Mouse (Mus musculus): Measurements from ENCODE around the gene Olfr1535. TPM values are rescaled to one million over a fixed set of nuclear protein-coding genes. Genes with fewer than 3 reads are reported as not detected.

Olfr1535 gene
- polyA plus RNA-seq (2015; fragmentation: Nextera tagmentation; extraction: Ambion mirVana): not detected in 2 replicates

GRCm38 (mm10) chr13:21559793-21560192, at the start of gene Olfr1535:
Gene Olfr1535 (minus strand): TSS chr13:21559893.
- Histone ChIP-seq H3K9ac (ENCODE audit: low read depth, low read length) (no peak within 1 kb of the TSS), H3K4me2 (ENCODE audit: low read depth, low read length) (no peak within 1 kb of the TSS), H3K9me3 (ENCODE audit: control insufficient read depth, low read length) (no peaks in the 10 kb centered on the region), H3K27me3 (replicated peaks; ENCODE audit: control insufficient read depth, insufficient read depth, low read length) (no peaks in the 10 kb centered on the region), H3K4me1 (ENCODE audit: control insufficient read depth, insufficient read depth, low read length) (no peaks in the 10 kb centered on the region), H3K36me3 (ENCODE audit: control insufficient read depth, insufficient read depth, low read length) (no peaks in the 10 kb centered on the region), H3K4me3 (ENCODE audit: low read length) (no peak within 1 kb of the TSS), H3K27ac (ENCODE audit: low read length) (no peak within 1 kb of the TSS)
- 52% methylated on average over 1 of the region's 1 CpGs for WGBS
- no peak for ATAC-seq

GRCm38 (mm10) chr13:21591618-21592017, 31.9 kb upstream of the Olfr1535 start:
- Histone ChIP-seq H3K9ac (ENCODE audit: low read depth, low read length) (no peak overlapping the region), H3K27ac (ENCODE audit: low read length) (no peak overlapping the region), H3K9me3 (ENCODE audit: control insufficient read depth, low read length) (no peaks in the 10 kb centered on the region), H3K4me1 (ENCODE audit: control insufficient read depth, insufficient read depth, low read length) (no peaks in the 10 kb centered on the region), H3K36me3 (ENCODE audit: control insufficient read depth, insufficient read depth, low read length) (no peaks in the 10 kb centered on the region), H3K27me3 (replicated peaks; ENCODE audit: control insufficient read depth, insufficient read depth, low read length) (no peaks in the 10 kb centered on the region), H3K4me3 (ENCODE audit: low read length) (no peak overlapping the region), H3K4me2 (ENCODE audit: low read depth, low read length) (no peak overlapping the region)
- ATAC-seq: no peak
- 67% methylated on average over 2 of the region's 2 CpGs for WGBS

GRCm38 (mm10) chr13:21581659-21582058, 22.0 kb upstream of the Olfr1535 start, which contains the start of gene Olfr1364:
Gene Olfr1364 (minus strand): TSS chr13:21581759.
- H3K4me3 ChIP-seq (ENCODE audit: low read length): no peak within 1 kb of the TSS
- H3K9ac ChIP-seq (ENCODE audit: low read depth, low read length): no peak within 1 kb of the TSS
- ATAC-seq: no peak
- H3K4me1 ChIP-seq (ENCODE audit: control insufficient read depth, insufficient read depth, low read length): no peaks in the 10 kb centered on the region
- no peaks in the 10 kb centered on the region for H3K9me3 ChIP-seq (ENCODE audit: control insufficient read depth, low read length)
- H3K4me2 ChIP-seq (ENCODE audit: low read depth, low read length): no peak within 1 kb of the TSS
- no peaks in the 10 kb centered on the region for H3K27me3 ChIP-seq (replicated peaks; ENCODE audit: control insufficient read depth, insufficient read depth, low read length)
- 91% methylated on average over 2 of the region's 2 CpGs for WGBS
- H3K27ac ChIP-seq (ENCODE audit: low read length): no peak within 1 kb of the TSS
- no peaks in the 10 kb centered on the region for H3K36me3 ChIP-seq (ENCODE audit: control insufficient read depth, insufficient read depth, low read length)

DNA sequence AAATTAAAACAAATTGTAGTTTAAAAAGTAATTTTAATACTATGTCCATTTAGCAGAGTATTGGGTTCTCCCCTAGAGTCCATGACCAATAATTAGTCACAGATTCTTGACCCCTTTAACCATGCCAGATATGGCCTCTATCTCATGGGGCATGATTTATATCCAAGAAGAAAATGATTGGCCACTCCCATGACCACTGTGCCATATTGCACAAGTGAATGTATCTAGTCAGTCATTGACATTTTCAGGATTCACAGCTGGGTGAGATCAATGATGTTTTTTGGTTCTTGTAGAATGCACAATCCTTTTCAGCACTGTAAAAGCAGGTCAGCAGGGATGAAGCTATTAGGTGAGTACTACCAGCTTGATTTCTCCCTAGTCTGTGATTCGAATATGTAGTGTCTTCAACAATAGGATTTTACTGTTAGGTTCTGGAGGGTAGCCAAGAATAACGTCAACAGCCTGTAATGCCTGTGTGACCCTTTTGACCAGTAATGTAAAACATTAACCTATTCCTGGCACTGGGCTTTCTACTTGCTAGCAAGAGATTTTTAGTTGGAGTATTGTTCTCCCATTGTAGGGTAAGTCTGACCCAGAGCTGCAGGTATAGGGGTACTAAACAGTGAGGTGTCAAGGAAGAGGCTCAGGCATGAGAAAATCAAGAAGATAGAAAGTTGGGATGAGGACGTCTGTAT, 9.1 kb downstream of the Olfr1535 start:
- Histone ChIP-seq H3K4me3 (ENCODE audit: low read length) (no peak overlapping the region), H3K27ac (ENCODE audit: low read length) (no peak overlapping the region), H3K4me1 (ENCODE audit: control insufficient read depth, insufficient read depth, low read length) (no peaks in the 10 kb centered on the region), H3K4me2 (ENCODE audit: low read depth, low read length) (no peak overlapping the region), H3K9ac (ENCODE audit: low read depth, low read length) (no peak overlapping the region), H3K27me3 (replicated peaks; ENCODE audit: control insufficient read depth, insufficient read depth, low read length) (no peaks in the 10 kb centered on the region), H3K9me3 (ENCODE audit: control insufficient read depth, low read length) (no peaks in the 10 kb centered on the region), H3K36me3 (ENCODE audit: control insufficient read depth, insufficient read depth, low read length) (no peaks in the 10 kb centered on the region)
- no peak for ATAC-seq
- WGBS: 42% methylated on average over 3 of the region's 3 CpGs

DNA sequence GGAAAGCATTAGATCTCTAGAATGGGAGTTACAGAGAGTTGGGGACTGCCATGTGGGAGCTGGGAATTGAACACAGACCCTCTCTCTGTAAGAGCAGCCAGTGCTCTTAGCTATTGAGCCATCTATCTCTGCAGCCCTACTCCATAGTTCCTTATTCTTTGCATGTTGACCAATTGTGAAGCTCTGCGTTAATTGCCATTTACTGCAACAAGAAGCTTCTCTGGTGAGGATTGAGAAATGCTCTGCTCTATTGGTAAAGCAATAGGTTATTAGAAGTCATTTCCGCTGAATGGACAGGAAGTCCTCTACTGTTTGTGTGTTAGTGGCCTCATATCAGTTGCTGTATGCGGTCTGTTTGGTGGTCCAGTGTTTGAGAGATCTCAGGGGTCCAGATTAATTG, 10.2 kb downstream of the Olfr1535 start:
- Histone ChIP-seq H3K4me2 (ENCODE audit: low read depth, low read length) (no peak overlapping the region), H3K4me3 (ENCODE audit: low read length) (no peak overlapping the region), H3K27me3 (replicated peaks; ENCODE audit: control insufficient read depth, insufficient read depth, low read length) (no peaks in the 10 kb centered on the region), H3K9ac (ENCODE audit: low read depth, low read length) (no peak overlapping the region), H3K27ac (ENCODE audit: low read length) (no peak overlapping the region), H3K4me1 (ENCODE audit: control insufficient read depth, insufficient read depth, low read length) (no peaks in the 10 kb centered on the region), H3K36me3 (ENCODE audit: control insufficient read depth, insufficient read depth, low read length) (no peaks in the 10 kb centered on the region), H3K9me3 (ENCODE audit: control insufficient read depth, low read length) (no peaks in the 10 kb centered on the region)
- ATAC-seq: no peak
- 87% methylated on average over 3 of the region's 3 CpGs for WGBS

GRCm38 (mm10) chr13:21542708-21543107, 17.0 kb downstream of the Olfr1535 start, which contains the start of gene Olfr1366:
Gene Olfr1366 (minus strand): TSS chr13:21542808.
- Histone ChIP-seq H3K4me2 (ENCODE audit: low read depth, low read length) (no peak within 1 kb of the TSS), H3K4me1 (ENCODE audit: control insufficient read depth, insufficient read depth, low read length) (no peaks in the 10 kb centered on the region), H3K27ac (ENCODE audit: low read length) (no peak within 1 kb of the TSS), H3K9ac (ENCODE audit: low read depth, low read length) (no peak within 1 kb of the TSS), H3K36me3 (ENCODE audit: control insufficient read depth, insufficient read depth, low read length) (no peaks in the 10 kb centered on the region), H3K9me3 (ENCODE audit: control insufficient read depth, low read length) (no peaks in the 10 kb centered on the region), H3K27me3 (replicated peaks; ENCODE audit: control insufficient read depth, insufficient read depth, low read length) (no peaks in the 10 kb centered on the region), H3K4me3 (ENCODE audit: low read length) (no peak within 1 kb of the TSS)
- no peak for ATAC-seq
- WGBS: 77% methylated on average over 1 of the region's 1 CpGs

DNA sequence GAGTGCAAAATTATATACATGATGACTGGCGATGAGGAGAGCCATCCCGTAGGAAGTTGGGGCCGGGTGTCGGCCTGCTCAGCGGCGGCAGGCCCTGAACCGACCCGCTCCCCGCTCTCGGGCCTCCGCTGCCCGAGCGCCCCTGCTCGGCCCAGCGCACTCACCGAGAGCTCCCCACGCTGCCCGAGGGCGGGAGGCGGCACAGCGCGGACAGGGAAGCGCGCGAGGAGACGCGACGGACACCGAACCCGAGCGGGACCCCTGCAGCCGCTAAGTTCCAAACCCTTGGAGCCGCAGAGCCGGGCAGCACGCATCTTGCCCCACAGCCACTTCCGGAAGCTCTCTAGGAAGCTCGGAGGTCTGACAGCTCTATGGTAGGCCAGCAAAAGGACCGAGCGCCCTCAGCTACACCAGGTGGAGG, 28.9 kb downstream of the Olfr1535 start, which contains the start of gene Zkscan8:
Gene Zkscan8, minus strand, starts transcription at position 340 of the 421 bp plus-strand sequence.
- no peaks in the 10 kb centered on the region for H3K9me3 ChIP-seq (ENCODE audit: control insufficient read depth, low read length)
- peak within 1 kb of the TSS; percentile 71 for H3K4me2 ChIP-seq (ENCODE audit: low read depth, low read length)

DNA sequence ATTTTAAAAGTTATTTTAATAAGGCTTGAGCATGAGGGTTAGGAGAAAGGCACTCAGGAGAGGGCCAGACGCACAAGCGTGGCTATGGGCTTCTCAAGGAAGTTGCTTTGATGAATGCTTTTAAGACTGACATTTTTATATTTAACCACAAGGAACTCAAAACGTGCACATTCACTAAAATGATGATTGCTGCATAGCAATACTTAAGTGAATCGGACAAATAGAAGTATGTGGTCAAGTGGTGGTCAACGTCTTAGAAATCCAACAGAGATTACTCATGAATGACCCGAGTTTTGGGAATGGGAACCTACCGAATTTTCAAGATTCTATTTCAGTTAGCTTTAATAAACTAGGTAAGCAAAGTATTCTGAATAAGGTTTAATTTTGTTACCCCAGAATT, 29.6 kb downstream of the Olfr1535 start:
- peak overlapping the region; percentile 45; the same call in 1 of the 2 replicates for H3K9ac ChIP-seq (ENCODE audit: low read depth, low read length)
- no peaks in the 10 kb centered on the region for H3K9me3 ChIP-seq (ENCODE audit: control insufficient read depth, low read length)
- peak overlapping the region; percentile 33 for H3K4me3 ChIP-seq (ENCODE audit: low read length)
- H3K27ac ChIP-seq (ENCODE audit: low read length): no peak overlapping the region
- H3K27me3 ChIP-seq (replicated peaks; ENCODE audit: control insufficient read depth, insufficient read depth, low read length): no peaks in the 10 kb centered on the region
- peak overlapping the region; percentile 58 for H3K4me2 ChIP-seq (ENCODE audit: low read depth, low read length)
- WGBS: 41% methylated on average over 7 of the region's 7 CpGs
- peaks cover 8% of the 10 kb centered on the region for H3K36me3 ChIP-seq (ENCODE audit: control insufficient read depth, insufficient read depth, low read length)
- no peak for ATAC-seq
- H3K4me1 ChIP-seq (ENCODE audit: control insufficient read depth, insufficient read depth, low read length): no peaks in the 10 kb centered on the region

More for the DNA sequence above, 28.9 kb downstream of the Olfr1535 start, which contains the start of gene Zkscan8:
- peak within 1 kb of the TSS; percentile 86 for H3K4me3 ChIP-seq (ENCODE audit: low read length)
- peak; percentile 100 for ATAC-seq
- under 1% methylated on average over 39 of the region's 39 CpGs for WGBS
- no peaks in the 10 kb centered on the region for H3K4me1 ChIP-seq (ENCODE audit: control insufficient read depth, insufficient read depth, low read length)
- peaks cover 5% of the 10 kb centered on the region; the same call in 1 of the 2 replicates for H3K36me3 ChIP-seq (ENCODE audit: control insufficient read depth, insufficient read depth, low read length)
- H3K27ac ChIP-seq (ENCODE audit: low read length): peak within 1 kb of the TSS; percentile 92
- peak within 1 kb of the TSS; percentile 97 for H3K9ac ChIP-seq (ENCODE audit: low read depth, low read length)
- H3K27me3 ChIP-seq (replicated peaks; ENCODE audit: control insufficient read depth, insufficient read depth, low read length): no peaks in the 10 kb centered on the region

DNA sequence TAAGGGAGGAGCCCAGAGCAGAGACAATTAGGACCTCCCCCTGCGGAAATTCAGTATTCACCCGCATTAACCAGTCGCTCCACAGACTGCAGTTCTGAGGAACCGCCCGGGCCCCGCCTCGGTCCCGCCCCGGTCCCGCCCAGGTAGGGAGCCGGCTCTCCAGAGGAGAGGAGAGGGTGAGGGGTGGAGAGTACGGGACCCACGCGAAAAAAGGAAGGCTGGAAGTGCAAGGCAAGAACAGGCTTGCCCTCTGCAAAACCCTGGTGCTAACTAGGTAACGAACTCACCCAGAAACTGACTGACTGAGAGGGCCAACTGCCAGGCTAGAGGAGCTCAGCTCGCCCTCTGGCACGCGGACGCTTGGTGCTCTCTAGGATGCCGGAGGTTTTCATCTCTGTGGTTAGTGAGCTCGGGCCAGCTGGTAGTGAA, 53.5 kb downstream of the Olfr1535 start:
- H3K9ac ChIP-seq (ENCODE audit: low read depth, low read length): peak overlapping the region; percentile 82
- no peaks in the 10 kb centered on the region for H3K27me3 ChIP-seq (replicated peaks; ENCODE audit: control insufficient read depth, insufficient read depth, low read length)

More for the DNA sequence above, 53.5 kb downstream of the Olfr1535 start:
- peak overlapping the region; percentile 70 for H3K27ac ChIP-seq (ENCODE audit: low read length)
- peak; percentile 100 for ATAC-seq
- peak overlapping the region; percentile 63 for H3K4me2 ChIP-seq (ENCODE audit: low read depth, low read length)
- under 1% methylated on average over 21 of the region's 21 CpGs for WGBS
- H3K36me3 ChIP-seq (ENCODE audit: control insufficient read depth, insufficient read depth, low read length): no peaks in the 10 kb centered on the region
- H3K9me3 ChIP-seq (ENCODE audit: control insufficient read depth, low read length): no peaks in the 10 kb centered on the region
- H3K4me1 ChIP-seq (ENCODE audit: control insufficient read depth, insufficient read depth, low read length): no peaks in the 10 kb centered on the region
- peak overlapping the region; percentile 80 for H3K4me3 ChIP-seq (ENCODE audit: low read length)
